Mouse (Mus musculus) megakaryocyte, embryonic 14.5 days (primary cell): ENCODE data around the gene Cspg4.

Experiments used
- FLI1 ChIP-seq: IDR thresholded peaks from 2 replicates; pipeline ENCODE4 v1.6.1; 2012; ENCODE audit warnings: low read length, inconsistent platforms, mixed read lengths
- GATA1 ChIP-seq: IDR thresholded peaks from 3 replicates; pipeline ENCODE4 v1.6.1; 2012; ENCODE audit warnings: mixed read lengths, low read length, inconsistent platforms, borderline replicate concordance

DNA sequence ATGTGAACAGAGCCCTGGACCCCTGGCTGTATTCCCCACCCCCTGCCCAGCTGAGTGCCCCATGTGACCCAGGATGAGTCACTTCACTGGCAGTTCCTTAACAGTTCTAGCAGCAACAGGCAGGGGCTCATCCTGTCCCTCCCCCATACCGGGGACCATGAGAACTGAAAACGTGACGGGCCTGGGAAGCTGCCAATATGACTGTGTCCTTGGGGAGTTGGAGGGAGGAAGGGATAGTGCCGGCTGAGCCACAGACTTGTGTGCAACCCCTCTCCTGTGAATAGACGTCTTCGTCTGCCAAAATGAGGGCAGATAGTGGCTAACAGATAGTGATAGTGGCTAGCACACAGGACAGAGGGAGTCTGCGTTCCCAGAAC lies 59.8 kb downstream of the Cspg4 start:
- TF ChIP-seq GATA1 = no peak
- no peak for TF ChIP-seq FLI1
